Mouse (Mus musculus): ENCODE results near the gene Gm8108.
"Not testable (repeated sequence)": the region's sequence is repeated elsewhere in the genome, so short reads cannot be mapped to it uniquely, and the experiment has no call there.

Gene Gm8108

DNA sequence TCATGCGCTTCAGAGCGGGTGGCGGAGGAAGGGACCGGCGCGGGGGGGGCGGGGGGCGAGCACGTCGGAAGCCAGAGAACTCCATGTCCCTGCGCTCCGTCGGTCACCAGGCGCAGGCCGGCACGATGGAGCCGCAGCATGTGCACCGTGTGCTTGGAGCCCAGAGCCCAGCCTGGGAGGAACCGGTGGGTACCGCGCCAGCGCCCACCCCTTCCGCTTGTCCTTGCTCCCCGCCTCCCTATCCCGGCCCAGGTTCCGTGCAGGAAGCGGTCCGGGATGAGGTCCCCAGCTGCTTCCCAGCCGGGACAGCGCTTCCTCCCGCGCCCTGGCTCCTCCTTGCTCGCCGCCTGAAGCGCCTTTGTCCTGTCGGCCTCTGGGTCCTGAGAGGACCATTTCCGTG, at the start of gene Gm8108:
Gm8108 (plus strand) TSS at position 101 of the 400 bp plus-strand sequence.
- not testable (repeated sequence) for DNase-seq (ENCODE audit: low spot score)

DNA sequence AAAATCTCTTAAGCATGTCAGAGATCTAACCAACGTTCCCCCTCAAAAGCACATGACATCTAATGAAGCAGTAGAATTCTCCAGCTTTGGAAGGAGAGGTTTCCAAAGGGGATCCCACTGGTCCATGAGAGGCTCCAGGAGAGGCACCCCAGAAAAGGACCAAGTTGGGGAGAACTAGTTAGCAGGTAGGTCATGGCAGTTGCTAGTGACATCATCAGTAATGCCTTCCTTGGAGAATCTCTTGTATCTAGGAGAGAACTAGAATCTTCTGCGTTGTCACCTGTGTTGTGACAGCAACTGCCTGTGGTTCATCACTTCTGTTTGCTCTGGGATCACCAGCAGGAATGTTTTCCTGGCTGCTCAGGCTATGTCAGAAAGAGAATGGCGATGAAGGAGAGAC, 26.5 kb upstream of the Gm8108 start, which contains the start of gene Gm3115:
Gm3115 (plus strand) TSS at position 301 of the 400 bp plus-strand sequence.
- DNase-seq (ENCODE audit: low spot score): not testable (repeated sequence)

DNA sequence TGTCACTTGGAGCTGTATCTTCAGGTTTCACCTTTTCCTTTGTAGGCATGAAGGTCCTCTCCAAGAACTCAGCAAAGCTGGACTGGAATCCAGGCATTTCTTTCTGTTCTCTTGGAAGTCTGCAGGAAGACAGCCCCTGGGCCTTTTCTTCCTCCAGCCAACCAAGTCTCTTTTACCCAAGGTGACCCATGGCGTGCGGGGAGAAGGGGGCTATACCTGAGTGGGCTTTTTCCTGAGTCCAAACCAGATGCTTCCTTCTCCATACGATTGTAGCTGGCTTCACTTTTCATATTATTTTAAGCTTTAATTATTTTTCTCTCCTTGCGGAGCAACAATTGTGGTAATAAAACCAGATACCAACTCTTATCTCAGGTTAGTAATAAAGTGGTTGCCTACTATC, 31.3 kb downstream of the Gm8108 start:
- not testable (repeated sequence) for DNase-seq (ENCODE audit: low spot score)

DNA sequence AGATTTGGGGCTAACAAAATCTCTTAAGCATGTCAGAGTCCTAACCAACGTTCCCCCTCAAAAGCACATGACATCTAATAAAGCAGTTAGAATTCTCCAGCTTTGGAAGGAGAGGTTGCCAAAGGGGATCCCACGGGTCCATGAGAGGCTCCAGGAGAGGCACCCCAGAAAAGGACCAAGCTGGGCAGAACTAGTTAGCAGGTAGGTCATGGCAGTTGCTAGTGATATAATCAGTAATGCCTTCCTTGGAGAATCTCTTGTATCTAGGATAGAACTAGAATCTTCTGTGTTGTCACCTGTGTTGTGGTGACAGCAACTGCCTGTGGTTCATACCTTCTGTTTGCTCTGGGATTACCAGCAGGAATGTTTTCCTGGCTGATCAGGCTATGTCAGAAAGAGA, 54.4 kb downstream of the Gm8108 start, which contains the start of gene Gm3127:
Gm3127 (plus strand) TSS at position 301 of the 400 bp plus-strand sequence.
- DNase-seq (ENCODE audit: low spot score): not testable (repeated sequence)

DNA sequence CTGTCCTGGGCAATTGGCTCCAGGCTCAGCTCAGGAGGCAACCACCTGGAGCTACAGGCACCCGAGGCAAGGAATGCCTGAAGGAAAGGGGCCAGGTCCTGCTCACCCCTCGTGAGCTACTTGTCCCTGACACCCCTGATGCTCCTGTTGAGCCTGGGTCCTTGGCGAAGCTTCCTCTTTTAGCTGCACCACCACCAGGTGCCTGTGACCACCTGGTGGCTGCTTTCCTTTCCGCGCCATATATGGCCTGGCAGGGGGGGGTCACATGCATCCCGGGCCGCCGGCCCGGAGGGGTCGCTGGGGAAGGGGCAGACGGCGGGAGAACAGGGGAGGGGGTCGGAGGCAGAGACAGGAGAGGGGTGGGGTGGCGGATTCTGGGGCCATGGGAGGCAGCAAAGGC, 71.7 kb downstream of the Gm8108 start:
- not testable (repeated sequence) for DNase-seq (ENCODE audit: low spot score)

Measured in T-cell, adult 2 months (primary cell).